Mouse (Mus musculus) erythroblast, embryonic 14.5 days (primary cell): ENCODE data around the gene Rbfox1. TPM values are rescaled to one million over a fixed set of nuclear protein-coding genes. Genes with fewer than 3 reads are reported as not detected.

Source experiments
- H3K27me3 ChIP-seq: 2 replicates; pipeline ENCODE4 v1.6.1; 2012; ENCODE audit warnings: inconsistent platforms; ENCODE audit not compliant: control insufficient read depth
- H3K36me3 ChIP-seq: 2 replicates; pipeline ENCODE4 v1.6.1; 2012; ENCODE audit warnings: mild to moderate bottlenecking, inconsistent platforms; ENCODE audit not compliant: control insufficient read depth
- H3K4me1 ChIP-seq: 2 replicates; pipeline ENCODE4 v1.6.1; 2012; ENCODE audit warnings: inconsistent platforms; ENCODE audit not compliant: control insufficient read depth
- H3K4me3 ChIP-seq: replicated peaks from 2 replicates; pipeline ENCODE3; 2012; ENCODE audit warnings: moderate library complexity, mild to moderate bottlenecking, inconsistent platforms
- H3K9me3 ChIP-seq: 2 replicates; pipeline ENCODE4 v1.6.1; 2012; ENCODE audit warnings: low read length, inconsistent platforms, mixed read lengths; ENCODE audit not compliant: control insufficient read depth
- GATA1 ChIP-seq: IDR thresholded peaks from 2 replicates; pipeline ENCODE4 v1.6.1; 2012; ENCODE audit warnings: low read length, inconsistent platforms, mixed read lengths
- TAL1 ChIP-seq: IDR thresholded peaks from 3 replicates; pipeline ENCODE4 v1.6.1; 2012; ENCODE audit warnings: low read length, inconsistent platforms, mixed read lengths
- polyA plus RNA-seq: library from polyadenylated mRNA; stranded (reverse); fragments of >175 nt; gene quantifications from 2 replicates; pipeline ENCODE4 v1.2.3, GENCODE M21; 2012

Gene Rbfox1
- polyA plus RNA-seq, 1 experiment: not detected

DNA sequence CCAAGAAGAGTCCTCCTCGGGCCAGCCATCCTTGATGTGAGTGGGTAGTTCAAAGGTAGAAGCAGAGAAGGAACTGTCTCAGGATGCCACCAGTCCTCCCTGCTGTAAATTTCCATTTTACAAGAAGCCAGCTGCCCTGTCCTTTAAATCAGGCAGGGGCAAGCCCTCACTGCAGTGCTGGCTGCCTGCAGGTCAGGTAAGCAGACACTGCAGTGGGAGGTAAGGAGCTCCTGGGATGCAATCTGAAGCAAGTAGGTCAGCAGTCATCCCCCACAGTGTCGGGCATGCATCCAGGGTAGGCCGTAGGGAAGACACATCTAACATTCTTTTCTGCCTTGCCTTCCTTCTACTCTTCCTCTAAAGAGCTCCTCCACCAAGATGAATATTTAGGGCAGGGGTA lies 1444.0 kb downstream of the Rbfox1 start:
- no peak for TF ChIP-seq TAL1
- no peak for TF ChIP-seq GATA1
- H3K4me3 ChIP-seq: no peak overlapping the region

GRCm38 (mm10) chr16:7341186-7341585 lies 1456.0 kb downstream of the Rbfox1 start:
- Histone ChIP-seq H3K9me3 (no peaks in the 10 kb centered on the region), H3K4me3 (no peak overlapping the region), H3K4me1 (no peaks in the 10 kb centered on the region), H3K27me3 (no peaks in the 10 kb centered on the region), H3K36me3 (no peaks in the 10 kb centered on the region)
- TF ChIP-seq GATA1: no peak

More for the DNA sequence above, 1444.0 kb downstream of the Rbfox1 start:
- H3K9me3 ChIP-seq: no peaks in the 10 kb centered on the region
- no peaks in the 10 kb centered on the region for H3K27me3 ChIP-seq
- no peaks in the 10 kb centered on the region for H3K36me3 ChIP-seq
- no peaks in the 10 kb centered on the region for H3K4me1 ChIP-seq

- no peaks in the 10 kb centered on the region for H3K27me3 ChIP-seq
- H3K9me3 ChIP-seq: no peaks in the 10 kb centered on the region
- H3K36me3 ChIP-seq: no peaks in the 10 kb centered on the region
- no peaks in the 10 kb centered on the region for H3K4me1 ChIP-seq
- H3K4me3 ChIP-seq: no peak overlapping the region
- TF ChIP-seq TAL1 (no peak), GATA1 (no peak)
Observed at GRCm38 (mm10) chr16:7345298-7345697, 1460.1 kb downstream of the Rbfox1 start.

DNA sequence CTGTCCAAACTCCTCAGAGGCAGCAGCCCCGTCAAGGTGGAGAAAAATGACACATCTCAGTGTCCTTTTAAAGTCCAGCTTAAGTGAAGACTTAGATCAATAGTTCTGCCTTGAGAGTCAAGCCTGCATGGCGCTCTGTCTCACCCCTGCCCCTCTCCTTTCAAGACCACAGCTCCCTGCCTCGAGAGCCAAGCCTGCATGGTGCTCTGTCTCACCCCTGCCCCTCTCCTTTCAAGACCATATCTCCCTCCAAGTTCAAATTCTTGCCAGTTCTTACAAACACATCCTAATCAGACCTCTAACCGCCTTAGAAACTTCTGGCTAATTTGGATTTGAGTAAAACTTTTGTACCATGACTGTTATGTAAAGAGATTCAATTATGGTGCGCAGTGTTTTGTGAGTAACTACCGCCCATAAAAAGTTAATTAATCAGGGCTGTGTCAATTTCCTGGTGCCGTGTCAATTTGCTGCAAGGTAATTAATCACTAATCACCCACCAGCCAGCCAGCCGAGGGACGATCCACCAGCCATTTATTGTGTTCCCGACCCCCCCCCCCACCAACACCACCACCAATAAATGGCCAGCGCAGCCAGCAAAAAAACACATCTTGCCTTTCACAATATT lies 1461.0 kb downstream of the Rbfox1 start:
- H3K9me3 ChIP-seq: no peaks in the 10 kb centered on the region
- TF ChIP-seq GATA1: no peak
- no peak for TF ChIP-seq TAL1
- H3K4me3 ChIP-seq: no peak overlapping the region
- H3K36me3 ChIP-seq: no peaks in the 10 kb centered on the region
- no peaks in the 10 kb centered on the region for H3K4me1 ChIP-seq
- H3K27me3 ChIP-seq: no peaks in the 10 kb centered on the region

- Histone ChIP-seq H3K9me3 (no peaks in the 10 kb centered on the region), H3K4me3 (no peak overlapping the region), H3K36me3 (no peaks in the 10 kb centered on the region), H3K27me3 (no peaks in the 10 kb centered on the region), H3K4me1 (no peaks in the 10 kb centered on the region)
- TF ChIP-seq TAL1 (no peak), GATA1 (no peak)
Observed at GRCm38 (mm10) chr16:7347522-7348165, 1462.5 kb downstream of the Rbfox1 start.

DNA sequence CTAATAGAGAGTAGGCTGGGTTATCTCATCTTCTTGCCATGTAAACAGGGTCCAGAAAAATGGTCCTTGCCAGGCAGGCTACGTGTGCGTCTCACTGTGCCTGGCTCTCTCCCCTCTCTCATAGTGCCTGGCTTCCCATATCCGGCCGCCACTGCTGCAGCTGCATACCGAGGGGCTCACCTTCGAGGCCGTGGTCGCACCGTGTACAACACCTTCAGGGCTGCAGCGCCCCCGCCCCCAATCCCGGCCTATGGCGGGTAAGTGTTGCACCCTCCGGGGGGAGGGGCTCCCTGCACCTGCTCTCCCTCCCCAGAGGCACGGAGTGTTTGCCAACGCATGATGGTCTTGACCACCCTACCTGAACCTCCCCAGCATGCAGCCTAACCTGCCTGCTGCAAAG lies 1467.7 kb downstream of the Rbfox1 start:
- H3K9me3 ChIP-seq: no peaks in the 10 kb centered on the region
- TF ChIP-seq TAL1 (no peak), GATA1 (no peak)
- no peaks in the 10 kb centered on the region for H3K36me3 ChIP-seq
- H3K27me3 ChIP-seq: no peaks in the 10 kb centered on the region
- H3K4me3 ChIP-seq: no peak overlapping the region
- no peaks in the 10 kb centered on the region for H3K4me1 ChIP-seq

GRCm38 (mm10) chr16:7354116-7354515 lies 1469.0 kb downstream of the Rbfox1 start:
- TF ChIP-seq TAL1: no peak
- TF ChIP-seq GATA1: no peak
- Histone ChIP-seq H3K4me3 (no peak overlapping the region), H3K36me3 (no peaks in the 10 kb centered on the region), H3K4me1 (no peaks in the 10 kb centered on the region), H3K27me3 (no peaks in the 10 kb centered on the region), H3K9me3 (no peaks in the 10 kb centered on the region)

DNA sequence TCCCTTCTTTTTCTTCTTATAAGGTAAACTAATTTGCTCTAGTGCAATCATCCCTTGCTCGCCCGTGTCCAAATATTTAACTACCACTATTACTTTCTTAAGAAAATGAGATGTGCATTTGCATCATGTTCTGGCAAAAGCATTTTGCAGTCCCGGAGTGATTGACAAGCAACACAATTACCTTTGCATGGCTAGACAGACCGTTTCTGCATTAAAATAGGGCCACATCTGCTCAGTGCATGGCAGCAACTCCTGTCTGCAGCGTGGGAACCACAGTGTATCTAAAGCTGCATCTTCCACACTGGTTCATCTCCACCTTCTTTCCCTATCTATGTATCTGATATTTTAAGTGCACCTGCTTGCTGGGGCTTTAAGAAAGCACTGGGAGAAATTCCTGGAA lies 1473.9 kb downstream of the Rbfox1 start:
- no peak for TF ChIP-seq GATA1
- TF ChIP-seq TAL1: no peak
- Histone ChIP-seq H3K27me3 (no peaks in the 10 kb centered on the region), H3K4me3 (no peak overlapping the region), H3K36me3 (no peaks in the 10 kb centered on the region), H3K4me1 (no peaks in the 10 kb centered on the region), H3K9me3 (no peaks in the 10 kb centered on the region)

GRCm38 (mm10) chr16:7360706-7361105 lies 1475.6 kb downstream of the Rbfox1 start:
- Histone ChIP-seq H3K4me3 (no peak overlapping the region), H3K36me3 (no peaks in the 10 kb centered on the region), H3K4me1 (no peaks in the 10 kb centered on the region), H3K27me3 (no peaks in the 10 kb centered on the region), H3K9me3 (no peaks in the 10 kb centered on the region)
- no peak for TF ChIP-seq GATA1
- TF ChIP-seq TAL1: no peak

- H3K36me3 ChIP-seq: no peaks in the 10 kb centered on the region
- no peaks in the 10 kb centered on the region for H3K9me3 ChIP-seq
- no peaks in the 10 kb centered on the region for H3K4me1 ChIP-seq
- H3K4me3 ChIP-seq: no peak overlapping the region
- H3K27me3 ChIP-seq: no peaks in the 10 kb centered on the region
- no peak for TF ChIP-seq TAL1
- no peak for TF ChIP-seq GATA1
Observed at GRCm38 (mm10) chr16:7365878-7366277, 1480.7 kb downstream of the Rbfox1 start.
